Mouse (Mus musculus): ENCODE data around the gene Sema4b.

Gene Sema4b

DNA sequence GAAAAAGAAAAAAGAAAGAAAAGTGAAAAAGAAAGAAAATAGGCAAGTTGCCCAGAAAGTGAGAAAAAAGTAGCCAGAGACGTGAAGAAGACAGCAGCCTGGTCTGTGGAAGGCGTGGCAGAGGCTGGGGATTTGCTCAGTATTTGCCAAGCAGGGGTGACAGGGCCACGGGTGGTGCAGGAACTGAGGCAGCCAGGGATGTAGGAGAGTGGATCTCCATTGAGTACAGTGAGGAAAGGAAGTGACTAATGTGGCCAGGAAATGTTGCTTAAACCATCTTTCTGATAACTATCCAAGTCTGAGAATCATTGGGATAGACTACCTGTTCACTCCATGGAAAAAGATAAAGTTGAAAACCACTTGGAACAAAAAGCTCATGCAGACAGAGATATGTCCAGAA is 10.5 kb upstream of the Sema4b start:
- in situ Hi-C loops (cut with MboI; ENCODE audit: low sequenced_read_pairs): no loop called here

- in situ Hi-C loops (cut with MboI; ENCODE audit: low sequenced_read_pairs): no loop called here
These were observed 9.2 kb upstream of the Sema4b start for GRCm38 (mm10) chr7:80177438-80177837.

- in situ Hi-C loops (cut with MboI; ENCODE audit: low sequenced_read_pairs): no loop called here
These were observed 8.5 kb upstream of the Sema4b start for GRCm38 (mm10) chr7:80178037-80178729.

DNA sequence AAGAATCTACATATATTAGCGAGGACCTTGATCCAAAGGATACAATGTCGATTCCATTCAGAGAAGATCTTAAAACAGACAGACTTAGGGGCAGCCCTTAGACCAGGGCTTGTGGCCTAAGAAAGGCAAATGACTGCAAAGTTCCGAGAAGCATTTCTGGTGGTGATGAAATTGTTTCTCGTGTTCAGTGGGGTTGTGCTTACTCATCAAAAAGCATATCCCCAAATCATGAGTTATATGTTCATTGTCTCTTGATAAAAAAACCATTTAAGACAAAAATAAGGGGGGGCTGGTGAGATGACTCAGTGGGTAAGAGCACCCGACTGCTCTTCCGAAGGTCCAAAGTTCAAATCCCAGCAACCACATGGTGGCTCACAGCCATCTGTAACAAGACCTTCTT is 7.3 kb upstream of the Sema4b start:
- in situ Hi-C loops (cut with MboI; ENCODE audit: low sequenced_read_pairs): no loop called here

DNA sequence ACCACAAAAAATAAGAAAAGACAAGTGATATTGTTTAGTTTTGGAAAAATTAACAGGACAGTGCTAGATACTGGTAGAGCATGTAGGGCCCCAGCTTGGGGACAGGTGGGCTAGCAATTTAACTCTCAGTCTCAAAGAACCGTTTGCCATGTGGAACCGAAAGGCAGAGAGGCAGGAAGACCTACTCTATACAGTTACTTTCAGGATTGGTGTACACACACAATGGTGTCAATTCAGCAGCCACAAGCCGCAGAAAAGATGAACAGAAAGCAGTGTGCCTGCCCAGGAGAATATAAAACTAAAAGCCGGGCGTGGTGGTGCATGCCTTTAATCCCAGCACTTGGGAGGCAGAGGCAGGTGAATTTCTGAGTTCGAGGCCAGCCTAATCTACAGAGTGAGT is 6.9 kb upstream of the Sema4b start:
- in situ Hi-C loops (cut with MboI; ENCODE audit: low sequenced_read_pairs): no loop called here

DNA sequence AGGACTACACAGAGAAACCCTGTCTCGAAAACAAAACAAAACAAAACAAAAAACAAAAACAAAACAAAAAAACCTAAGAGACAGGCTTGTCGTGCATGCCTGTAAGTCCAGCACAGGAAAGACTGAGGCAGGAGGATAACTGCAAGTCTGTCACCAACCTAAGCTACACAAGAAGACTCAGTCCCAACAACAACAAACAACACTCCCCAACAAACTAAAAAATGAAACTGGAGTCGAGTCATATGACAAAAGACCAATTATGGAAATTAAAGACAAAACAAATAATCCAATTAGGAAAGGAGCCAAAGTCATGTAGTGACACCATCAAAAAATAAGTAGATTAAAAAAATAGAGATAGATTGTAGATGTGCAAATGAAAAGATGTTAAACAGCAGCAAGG is 6.4 kb upstream of the Sema4b start:
- in situ Hi-C loops (cut with MboI; ENCODE audit: low sequenced_read_pairs): no loop called here

DNA sequence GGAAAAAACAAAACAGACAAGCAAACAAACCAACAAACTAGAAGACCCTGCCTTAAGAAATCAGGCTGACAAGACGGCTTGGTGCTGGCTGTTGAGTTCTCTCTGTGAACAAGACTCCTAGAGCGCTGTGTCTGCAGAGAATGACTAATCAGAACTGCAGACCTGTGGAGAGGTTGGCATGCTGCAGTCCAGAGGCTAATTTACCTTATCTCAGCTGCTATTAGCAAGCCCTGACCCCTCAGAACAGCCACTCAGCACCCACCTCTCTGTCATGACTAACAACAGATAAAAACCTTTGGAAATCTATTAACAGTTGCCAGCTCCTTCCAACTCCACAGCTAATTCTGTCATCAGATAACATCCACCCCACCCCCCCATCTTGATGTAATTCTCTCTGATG is 5.6 kb upstream of the Sema4b start:
- in situ Hi-C loops (cut with MboI; ENCODE audit: low sequenced_read_pairs): no loop called here

GRCm38 (mm10) chr7:80182139-80182538 is 4.5 kb upstream of the Sema4b start:
- in situ Hi-C loops (cut with MboI; ENCODE audit: low sequenced_read_pairs): no loop called here

GRCm38 (mm10) chr7:80183466-80183865 is 3.2 kb upstream of the Sema4b start:
- in situ Hi-C loops (cut with MboI; ENCODE audit: low sequenced_read_pairs): no loop called here

- in situ Hi-C loops (cut with MboI; ENCODE audit: low sequenced_read_pairs): no loop called here
These were observed 2.7 kb upstream of the Sema4b start for GRCm38 (mm10) chr7:80183969-80184368.

DNA sequence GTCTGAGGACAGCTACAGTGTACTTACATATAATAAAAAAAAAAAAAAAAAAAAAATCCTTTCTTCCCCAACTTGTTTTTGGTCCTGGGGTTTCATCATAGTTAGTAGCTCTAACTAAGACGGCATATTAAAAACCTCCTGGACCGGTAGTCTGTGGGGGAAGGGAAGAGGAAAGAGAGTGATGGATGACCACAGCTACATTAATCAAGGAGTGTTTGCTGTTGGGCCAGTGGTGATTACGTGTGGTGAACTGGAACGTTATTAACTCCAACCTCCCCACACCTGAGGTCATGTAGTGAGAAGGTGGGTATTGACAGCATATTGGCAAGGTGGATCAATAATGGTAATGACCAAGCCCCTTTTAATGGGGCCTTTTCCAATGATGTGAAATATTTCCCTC is 2.1 kb upstream of the Sema4b start:
- in situ Hi-C loops (cut with MboI; ENCODE audit: low sequenced_read_pairs): no loop called here

- in situ Hi-C loops (cut with MboI; ENCODE audit: low sequenced_read_pairs): no loop called here
These were observed 1.7 kb upstream of the Sema4b start for GRCm38 (mm10) chr7:80184968-80185367.

DNA sequence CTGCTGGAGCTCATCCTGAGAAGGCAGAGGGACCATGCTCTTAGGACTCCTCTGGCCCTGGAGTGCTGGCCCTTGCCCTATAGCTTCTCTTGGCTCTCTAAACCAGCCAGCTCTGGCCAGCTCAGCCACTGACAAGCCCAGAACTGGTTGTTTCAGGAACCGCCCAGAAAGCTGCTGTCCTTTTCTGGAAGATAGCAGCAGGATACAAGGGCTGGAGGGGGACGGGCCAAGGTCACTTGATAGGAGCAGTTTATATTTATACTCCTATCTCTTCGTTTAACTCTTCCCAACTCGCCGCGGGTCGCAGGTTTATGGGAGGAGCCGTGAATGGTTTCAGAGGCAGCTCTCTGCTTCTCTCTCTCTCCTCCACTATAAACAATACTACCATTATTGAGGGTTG is 620 bp upstream of the Sema4b start:
- in situ Hi-C loops (cut with MboI; ENCODE audit: low sequenced_read_pairs): no loop called here

GRCm38 (mm10) chr7:80187501-80187900 is 860 bp downstream of the Sema4b start:
- in situ Hi-C loops (cut with MboI; ENCODE audit: low sequenced_read_pairs): no loop called here

DNA sequence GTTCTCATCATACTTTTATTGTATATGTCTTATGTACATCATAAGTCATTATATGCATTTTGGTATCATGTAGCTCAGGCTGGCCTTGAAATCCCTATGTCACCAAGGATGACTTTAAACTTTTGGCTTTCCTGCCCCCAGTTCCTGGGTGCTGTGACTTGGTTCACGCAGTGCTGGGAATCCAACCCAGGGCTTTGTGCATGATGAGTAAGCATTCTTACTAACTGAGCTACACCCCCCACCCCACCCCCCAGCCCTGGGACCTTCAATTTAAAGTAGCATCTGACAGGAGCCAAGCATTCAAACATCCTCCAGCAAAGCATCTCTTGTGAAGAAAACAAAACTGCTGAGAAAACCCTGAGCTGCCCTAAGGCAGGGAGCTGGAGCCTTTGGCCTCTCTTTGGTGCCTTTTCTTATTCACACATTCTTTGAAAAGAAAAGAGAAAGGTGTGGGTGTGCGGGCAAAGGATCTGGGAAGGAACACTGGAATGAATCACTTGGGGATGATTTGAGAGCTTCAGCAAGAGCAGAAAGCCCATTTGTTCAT is 2.0 kb downstream of the Sema4b start:
- in situ Hi-C loops (cut with MboI; ENCODE audit: low sequenced_read_pairs): no loop called here

- in situ Hi-C loops (cut with MboI; ENCODE audit: low sequenced_read_pairs): no loop called here
These were observed 2.7 kb downstream of the Sema4b start for GRCm38 (mm10) chr7:80189147-80189933.

DNA sequence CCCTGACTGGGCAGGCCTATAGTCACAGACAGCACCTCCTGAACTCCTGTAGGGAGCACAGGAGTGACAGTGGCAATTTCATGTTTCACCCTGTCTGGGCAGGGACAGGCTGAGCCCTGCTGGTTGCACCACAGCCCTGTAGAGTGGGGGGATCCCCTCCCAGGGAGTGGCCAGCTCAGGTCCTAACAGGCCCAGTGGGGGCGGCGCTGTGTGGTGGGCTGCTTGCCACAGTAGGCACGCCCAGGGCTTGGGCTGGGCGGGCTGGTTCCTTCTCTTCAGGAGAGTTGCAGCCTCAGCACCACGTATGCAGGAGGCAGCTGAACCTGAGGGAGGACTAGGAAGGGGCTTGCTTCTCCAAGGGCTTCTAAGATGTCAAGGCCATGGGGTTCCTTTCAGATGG is 4.8 kb downstream of the Sema4b start:
- in situ Hi-C loops (cut with MboI; ENCODE audit: low sequenced_read_pairs): no loop called here

DNA sequence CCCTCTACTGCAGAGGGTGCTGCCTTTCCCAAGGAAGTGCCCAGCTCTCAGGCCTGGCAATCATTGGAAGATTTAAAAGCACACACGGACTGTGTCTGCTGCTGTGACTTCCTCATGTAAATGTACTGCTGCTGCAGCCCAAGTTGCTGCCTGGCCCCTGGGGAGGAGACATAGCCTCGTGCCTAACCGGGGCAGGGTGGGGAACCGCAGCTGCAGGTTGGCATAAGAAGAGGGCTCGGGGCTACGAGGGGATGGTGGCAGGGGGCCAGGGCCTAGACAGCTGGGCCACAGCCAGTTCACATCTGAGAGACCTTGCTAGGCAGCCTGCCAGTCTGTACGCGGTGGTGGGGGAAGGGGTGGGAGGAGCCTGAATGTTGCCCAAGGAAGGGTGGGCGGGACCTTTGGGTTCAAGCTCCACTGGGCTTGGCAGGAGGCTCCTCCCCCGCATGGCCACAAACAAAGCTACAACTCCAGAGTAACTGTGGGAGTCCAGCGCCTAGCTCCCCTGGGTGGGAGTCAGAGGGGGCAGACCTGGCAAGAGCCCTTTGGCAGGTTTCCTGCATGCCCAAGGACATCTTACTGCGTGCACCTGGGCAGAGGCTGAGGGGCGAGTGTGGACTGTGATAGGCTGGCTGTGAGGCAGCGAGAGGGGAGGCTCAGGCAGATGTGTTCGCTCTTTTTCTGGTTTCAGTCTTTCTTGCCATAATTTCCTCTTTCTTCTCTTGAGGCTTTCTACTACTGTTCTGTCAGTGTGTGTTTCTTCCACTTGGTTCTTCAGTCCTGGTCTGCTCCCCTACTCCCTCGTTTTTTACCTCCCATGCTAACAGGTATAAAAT is 5.8 kb downstream of the Sema4b start:
- in situ Hi-C loops (cut with MboI; ENCODE audit: low sequenced_read_pairs): no loop called here

GRCm38 (mm10) chr7:80193941-80194739 is 7.5 kb downstream of the Sema4b start:
- in situ Hi-C loops (cut with MboI; ENCODE audit: low sequenced_read_pairs): no loop called here

DNA sequence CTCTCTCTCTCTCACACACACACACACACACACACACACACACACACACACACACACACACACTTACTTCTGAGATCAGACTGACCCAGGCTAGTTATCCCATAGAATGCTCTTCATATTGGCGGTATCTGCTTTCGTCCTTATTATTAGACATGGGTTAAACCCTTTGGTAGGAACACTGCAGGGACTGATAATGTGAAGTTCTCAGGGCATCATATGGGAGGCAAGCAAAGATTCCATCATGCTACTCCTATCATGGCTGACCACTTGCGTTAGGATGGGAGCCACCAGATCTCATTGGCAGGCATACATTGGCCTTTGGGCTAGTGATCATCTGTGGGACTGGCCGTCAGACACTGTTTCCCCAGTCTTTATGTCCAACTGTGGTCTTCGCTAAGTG is 8.5 kb downstream of the Sema4b start:
- in situ Hi-C loops (cut with MboI; ENCODE audit: low sequenced_read_pairs): no loop called here

Measured in CH12F3 (cell line).